Mouse (Mus musculus) stomach, embryonic 16.5 days (tissue): ENCODE measurements around the gene Gtf2e1. TPM values are rescaled to one million over a fixed set of nuclear protein-coding genes. Genes with fewer than 3 reads are reported as not detected.

Experiments used
- ATAC-seq: fragments of 200-750 bp; cut with Nextera tagmentation; 2 replicates; pipeline ENCODE4 v1.8.0; 2017; ENCODE audit warnings: moderate number of reproducible peaks, moderate TSS enrichment; ENCODE audit not compliant: insufficient read depth, low FRiP score
- H3K27ac ChIP-seq: fragments of 300-500 bp; sonication (generic); 2 replicates; pipeline ENCODE4 v1.5.1; 2014; ENCODE audit warnings: low read length
- H3K27me3 ChIP-seq: fragments of 300-500 bp; sonication (generic); 2 replicates; pipeline ENCODE4 v1.6.1; 2014; ENCODE audit warnings: low read length, control low read depth, mixed read lengths; ENCODE audit not compliant: control insufficient read depth, insufficient read depth
- H3K36me3 ChIP-seq: fragments of 300-500 bp; sonication (generic); 2 replicates; pipeline ENCODE4 v1.6.1; 2014; ENCODE audit warnings: low read length; ENCODE audit not compliant: control insufficient read depth, insufficient read depth
- H3K4me1 ChIP-seq: fragments of 300-500 bp; sonication (generic); 2 replicates; pipeline ENCODE4 v1.6.1; 2014; ENCODE audit warnings: low read length, control low read depth, mixed read lengths; ENCODE audit not compliant: control insufficient read depth, insufficient read depth
- H3K4me2 ChIP-seq: fragments of 300-500 bp; sonication (generic); 2 replicates; pipeline ENCODE4 v1.6.1; 2014; ENCODE audit warnings: low read depth, low read length, mixed read lengths
- H3K4me3 ChIP-seq: fragments of 300-500 bp; sonication (generic); replicated peaks from 2 replicates; pipeline ENCODE4 v1.5.1; 2014; ENCODE audit warnings: mild to moderate bottlenecking, low read length
- H3K9ac ChIP-seq: fragments of 300-500 bp; sonication (generic); 2 replicates; pipeline ENCODE4 v1.6.1; 2014; ENCODE audit warnings: low read length
- H3K9me3 ChIP-seq: fragments of 300-500 bp; sonication (generic); replicated peaks from 2 replicates; pipeline ENCODE4 v1.6.1; 2016; ENCODE audit warnings: low read length, control low read depth; ENCODE audit not compliant: control insufficient read depth
- WGBS: fragments of 180-500 bp; shearing (Covaris S2); extraction: QIAGEN DNeasy Blood & Tissue Kit; methylation state at CpG from one replicate; pipeline ENCODE4 v1.1.7; 2014; 5-methylcytosine and 5-hydroxymethylcytosine counted together
- polyA plus RNA-seq: library from polyadenylated mRNA; unstranded; fragments of >200 nt; fragmentation: Nextera tagmentation; extraction: Ambion mirVana; gene quantifications from 2 replicates; pipeline ENCODE4 v1.2.1, GENCODE M21; 2015

Gene Gtf2e1
- polyA plus RNA-seq, 1 experiment from 2014 or later, result 21.3 TPM

DNA sequence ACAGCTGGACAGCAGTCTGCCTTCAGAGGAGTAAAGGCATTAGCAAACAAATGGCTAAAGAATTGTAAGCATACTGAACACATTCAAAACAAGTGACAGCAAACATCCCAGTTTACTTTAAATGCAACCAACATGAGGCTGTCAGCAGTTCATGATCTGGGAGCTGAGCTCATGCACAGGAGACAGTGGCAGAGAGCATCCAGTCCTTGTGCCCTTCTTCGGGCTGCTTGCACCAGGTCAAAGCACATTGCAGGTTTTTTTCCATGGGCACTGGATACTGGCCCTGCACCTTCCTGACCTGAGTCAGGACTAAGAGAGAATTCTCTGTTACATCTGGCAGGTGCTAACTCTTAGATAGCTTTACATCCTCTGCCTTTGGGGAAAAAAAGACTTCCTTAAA is 40.0 kb upstream of the Gtf2e1 start:
- H3K4me3 ChIP-seq, result no peak overlapping the region
- 85% methylated on average over 1 of the region's 1 CpGs for WGBS
- no peak for ATAC-seq
- H3K9ac ChIP-seq, result no peak overlapping the region
- H3K27ac ChIP-seq, result no peak overlapping the region
- H3K27me3 ChIP-seq, result no peaks in the 10 kb centered on the region
- H3K4me1 ChIP-seq, result no peaks in the 10 kb centered on the region
- no peaks in the 10 kb centered on the region for H3K9me3 ChIP-seq
- no peak overlapping the region for H3K4me2 ChIP-seq
- H3K36me3 ChIP-seq, result no peaks in the 10 kb centered on the region

DNA sequence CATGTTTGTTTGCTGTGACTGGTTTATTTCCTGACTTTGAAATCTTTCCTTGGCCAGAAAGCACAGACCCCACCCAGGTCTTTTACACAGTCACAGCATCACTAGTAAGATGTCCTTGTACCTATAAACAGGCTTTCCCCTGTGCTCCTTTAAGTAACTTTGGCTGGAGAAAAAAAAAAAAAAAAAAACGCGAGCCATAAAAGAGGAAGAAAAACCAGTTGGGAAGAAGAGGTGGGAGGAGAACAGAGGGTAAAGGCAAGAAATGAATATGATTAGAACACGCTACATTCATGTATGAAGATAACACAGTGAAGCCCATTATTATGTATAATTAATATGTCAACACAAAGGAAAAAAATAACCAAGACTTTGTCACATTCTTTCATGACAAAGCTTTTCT is 35.7 kb upstream of the Gtf2e1 start:
- no peak overlapping the region for H3K27ac ChIP-seq
- H3K4me3 ChIP-seq, result no peak overlapping the region
- 60% methylated on average over 3 of the region's 3 CpGs for WGBS
- no peak overlapping the region for H3K4me2 ChIP-seq
- no peaks in the 10 kb centered on the region for H3K4me1 ChIP-seq
- no peak for ATAC-seq
- no peaks in the 10 kb centered on the region; the same call in 1 of the 2 replicates for H3K36me3 ChIP-seq
- H3K9ac ChIP-seq, result no peak overlapping the region
- H3K9me3 ChIP-seq, result peaks cover 6% of the 10 kb centered on the region; the same call in 1 of the 2 replicates
- H3K27me3 ChIP-seq, result no peaks in the 10 kb centered on the region

DNA sequence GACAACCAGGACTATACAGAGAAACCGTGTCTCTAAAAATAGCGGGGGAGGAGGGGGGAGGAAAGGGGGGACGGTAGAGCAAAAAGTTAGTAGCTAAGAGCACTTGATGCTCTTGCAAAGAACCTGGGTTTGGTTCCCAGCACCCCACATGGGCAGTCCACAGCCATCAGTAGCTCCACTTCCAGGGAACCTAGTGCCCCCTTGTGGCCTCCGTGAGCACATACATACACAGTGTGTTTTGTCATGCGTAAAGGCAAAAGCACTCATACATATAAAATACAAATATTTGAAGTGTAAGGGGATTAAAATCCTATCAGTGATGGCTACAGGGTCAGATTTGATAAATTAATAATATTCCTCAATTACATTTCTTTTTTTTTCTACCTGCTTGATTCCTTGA is 33.5 kb upstream of the Gtf2e1 start:
- Histone ChIP-seq H3K4me1 (no peaks in the 10 kb centered on the region), H3K36me3 (peaks cover 4% of the 10 kb centered on the region; the same call in 1 of the 2 replicates), H3K27me3 (no peaks in the 10 kb centered on the region), H3K27ac (no peak overlapping the region), H3K9ac (no peak overlapping the region), H3K9me3 (peaks cover 6% of the 10 kb centered on the region; the same call in 1 of the 2 replicates), H3K4me2 (no peak overlapping the region), H3K4me3 (no peak overlapping the region)
- 91% methylated on average over 5 of the region's 5 CpGs for WGBS
- ATAC-seq, result no peak

DNA sequence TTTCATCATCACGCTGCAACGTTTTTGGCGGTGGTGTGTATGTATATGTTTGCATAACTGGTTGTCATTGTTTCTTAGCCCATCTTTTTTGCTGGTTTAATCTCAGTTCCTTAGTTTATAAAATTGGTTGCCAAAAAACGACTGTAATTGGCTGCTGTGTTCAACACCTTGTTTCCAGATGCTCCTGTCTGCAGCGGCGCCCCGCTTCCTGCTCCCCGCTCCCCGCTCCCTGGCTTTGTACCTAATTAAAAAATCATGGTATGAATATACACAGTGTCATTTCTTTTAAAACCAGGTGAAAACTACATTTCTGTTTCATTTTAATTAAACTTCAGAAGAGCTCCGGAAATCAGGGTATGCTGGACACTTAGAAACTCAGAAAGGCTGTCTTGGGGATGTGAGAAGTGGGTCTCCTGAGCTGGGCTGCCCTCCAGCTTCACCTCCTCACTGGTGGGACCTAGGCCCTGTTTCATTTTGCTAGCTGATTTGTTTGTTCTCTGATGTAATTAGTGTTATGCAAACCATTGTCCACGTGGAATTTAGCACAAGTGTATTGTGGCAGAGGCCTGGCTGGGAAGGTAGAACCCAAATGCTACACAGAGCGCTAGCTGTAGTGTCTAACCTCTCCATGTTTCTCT is 32.6 kb upstream of the Gtf2e1 start:
- H3K4me2 ChIP-seq, result no peak overlapping the region
- ATAC-seq, result no peak
- H3K36me3 ChIP-seq, result peaks cover 4% of the 10 kb centered on the region; the same call in 1 of the 2 replicates
- no peaks in the 10 kb centered on the region for H3K4me1 ChIP-seq
- H3K9me3 ChIP-seq, result peaks cover 6% of the 10 kb centered on the region; the same call in 1 of the 2 replicates
- no peaks in the 10 kb centered on the region for H3K27me3 ChIP-seq
- H3K27ac ChIP-seq, result no peak overlapping the region
- H3K4me3 ChIP-seq, result no peak overlapping the region
- 87% methylated on average over 12 of the region's 12 CpGs for WGBS
- H3K9ac ChIP-seq, result no peak overlapping the region

DNA sequence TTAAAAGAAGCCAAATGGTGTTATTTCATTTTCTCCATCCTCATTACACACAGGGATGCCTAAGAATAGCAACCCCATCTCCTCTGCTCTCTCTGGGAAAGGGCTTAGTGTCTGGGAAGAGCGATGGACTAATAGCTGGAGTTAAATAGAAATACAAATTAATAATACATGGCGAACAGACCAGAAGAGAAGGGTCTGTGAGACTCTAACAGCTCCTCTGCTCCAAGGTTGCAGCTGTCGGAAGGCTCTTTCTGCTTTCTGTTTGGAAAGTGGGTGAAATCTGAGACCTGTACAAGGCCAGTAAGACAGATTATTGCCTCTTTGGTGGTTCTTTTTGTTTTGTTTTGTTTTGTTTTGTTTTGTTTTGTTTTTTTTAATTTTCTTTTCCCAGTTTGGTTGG is 32.0 kb upstream of the Gtf2e1 start:
- H3K4me1 ChIP-seq, result no peaks in the 10 kb centered on the region
- WGBS, result 71% methylated on average over 3 of the region's 3 CpGs
- 0 out of 2 replicates have a peak, but pooled peaks have one; percentile 17 for ATAC-seq

DNA sequence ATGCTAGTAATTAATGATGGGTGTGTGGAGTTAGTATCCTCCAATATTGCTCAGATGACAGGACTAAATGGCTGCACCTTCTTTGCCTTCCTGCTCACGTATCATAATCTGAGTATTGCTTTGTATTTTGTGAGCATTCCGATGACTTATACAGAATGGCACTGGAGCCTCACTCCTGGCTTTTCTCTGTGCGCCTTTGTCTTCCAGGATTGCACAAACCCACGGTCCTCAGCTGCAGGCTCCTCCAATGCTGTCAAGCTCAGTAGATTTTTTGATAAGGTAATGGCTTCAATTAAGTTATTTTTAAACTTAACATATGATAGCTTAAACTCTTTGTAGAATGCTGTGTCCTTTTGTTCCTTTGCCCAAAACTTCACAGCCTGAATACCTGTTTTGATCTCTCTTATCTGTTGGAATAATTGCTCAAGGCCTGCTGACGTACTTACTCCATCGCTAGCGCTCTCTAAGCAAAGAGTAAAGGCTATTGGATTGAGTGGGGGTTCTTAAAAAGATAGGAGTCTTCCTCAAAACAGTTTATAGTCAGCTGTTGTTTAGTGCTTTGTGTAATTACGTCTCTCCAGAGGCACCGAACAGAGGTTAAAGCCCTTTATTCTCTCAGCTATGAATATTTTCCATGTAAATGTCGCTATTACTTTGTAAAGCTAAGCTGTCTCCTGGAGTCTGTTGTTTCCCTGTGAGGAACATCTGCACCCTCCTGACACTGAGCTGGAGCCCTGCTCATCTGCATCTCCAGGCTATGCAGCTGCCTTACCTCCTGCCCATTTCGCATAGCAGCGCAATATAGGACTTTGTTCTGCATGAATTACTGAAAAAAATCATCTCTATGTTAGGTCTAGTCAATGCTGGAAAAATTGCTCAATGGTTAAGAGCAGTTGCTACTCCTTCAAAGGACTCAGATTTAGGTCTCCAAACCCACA is 27.8 kb upstream of the Gtf2e1 start:
- Histone ChIP-seq H3K9ac (no peak overlapping the region), H3K9me3 (no peaks in the 10 kb centered on the region), H3K27ac (no peak overlapping the region), H3K4me2 (no peak overlapping the region), H3K4me3 (no peak overlapping the region), H3K27me3 (no peaks in the 10 kb centered on the region), H3K4me1 (no peaks in the 10 kb centered on the region), H3K36me3 (peaks cover 4% of the 10 kb centered on the region; the same call in 1 of the 2 replicates)
- no peak for ATAC-seq
- WGBS, result 78% methylated on average over 12 of the region's 12 CpGs

More for the DNA sequence above, 32.0 kb upstream of the Gtf2e1 start:
- H3K4me3 ChIP-seq, result no peak overlapping the region
- H3K27me3 ChIP-seq, result no peaks in the 10 kb centered on the region
- H3K27ac ChIP-seq, result peak overlapping the region; percentile 27; the same call in 1 of the 2 replicates
- peaks cover 4% of the 10 kb centered on the region; the same call in 1 of the 2 replicates for H3K36me3 ChIP-seq
- H3K4me2 ChIP-seq, result no peak overlapping the region
- peaks cover 6% of the 10 kb centered on the region; the same call in 1 of the 2 replicates for H3K9me3 ChIP-seq
- no peak overlapping the region for H3K9ac ChIP-seq

DNA sequence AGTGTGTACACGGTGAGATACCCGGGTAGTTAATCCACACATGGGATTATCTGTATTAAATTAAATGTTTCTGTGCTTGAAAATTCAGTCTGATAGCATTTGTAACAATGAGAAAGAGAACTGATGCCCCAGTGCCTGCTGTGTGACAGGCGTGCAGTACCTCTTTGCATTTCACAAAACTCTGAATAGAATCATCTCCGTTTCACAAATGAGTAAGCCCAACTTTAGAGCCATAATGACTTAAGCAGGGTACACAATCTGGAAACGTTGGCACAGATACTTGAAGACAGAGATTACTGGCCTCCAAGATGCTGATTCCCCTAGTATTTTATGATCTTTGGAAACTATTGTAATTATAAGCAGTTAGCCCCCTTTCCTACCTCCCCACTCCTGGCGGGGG is 26.5 kb upstream of the Gtf2e1 start:
- Histone ChIP-seq H3K9me3 (no peaks in the 10 kb centered on the region), H3K4me1 (no peaks in the 10 kb centered on the region), H3K4me3 (no peak overlapping the region), H3K36me3 (0 out of 2 replicates have a peak, but pooled peaks cover 4% of the 10 kb centered on the region), H3K27ac (no peak overlapping the region), H3K27me3 (no peaks in the 10 kb centered on the region), H3K4me2 (no peak overlapping the region), H3K9ac (no peak overlapping the region)
- WGBS, result 73% methylated on average over 6 of the region's 6 CpGs
- no peak for ATAC-seq

DNA sequence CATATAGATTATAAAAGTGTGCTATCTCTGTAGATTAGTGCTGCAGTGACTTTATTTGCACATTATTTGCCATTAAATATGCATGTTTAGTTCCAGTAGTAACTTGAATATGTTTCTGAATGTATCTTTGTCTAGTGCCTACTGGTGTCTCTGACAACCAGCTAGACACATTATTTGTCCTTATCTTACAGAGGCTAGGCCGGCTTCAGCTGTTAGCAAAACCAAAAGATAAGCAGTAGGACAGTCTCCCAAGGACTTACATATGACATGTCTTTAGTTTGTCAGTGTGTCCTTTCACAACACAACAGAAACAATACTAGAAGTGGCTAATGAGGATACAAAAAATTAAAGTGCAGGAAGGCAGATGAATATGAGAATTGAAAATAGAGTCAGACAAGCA is 25.5 kb upstream of the Gtf2e1 start:
- no peak for ATAC-seq
- no peak overlapping the region for H3K9ac ChIP-seq
- 0 out of 2 replicates have a peak, but pooled peaks cover 4% of the 10 kb centered on the region for H3K36me3 ChIP-seq
- no peaks in the 10 kb centered on the region for H3K27me3 ChIP-seq
- no peaks in the 10 kb centered on the region for H3K9me3 ChIP-seq
- 57% methylated on average over 1 of the region's 1 CpGs for WGBS
- no peak overlapping the region for H3K27ac ChIP-seq
- H3K4me3 ChIP-seq, result no peak overlapping the region
- no peak overlapping the region for H3K4me2 ChIP-seq
- no peaks in the 10 kb centered on the region for H3K4me1 ChIP-seq

DNA sequence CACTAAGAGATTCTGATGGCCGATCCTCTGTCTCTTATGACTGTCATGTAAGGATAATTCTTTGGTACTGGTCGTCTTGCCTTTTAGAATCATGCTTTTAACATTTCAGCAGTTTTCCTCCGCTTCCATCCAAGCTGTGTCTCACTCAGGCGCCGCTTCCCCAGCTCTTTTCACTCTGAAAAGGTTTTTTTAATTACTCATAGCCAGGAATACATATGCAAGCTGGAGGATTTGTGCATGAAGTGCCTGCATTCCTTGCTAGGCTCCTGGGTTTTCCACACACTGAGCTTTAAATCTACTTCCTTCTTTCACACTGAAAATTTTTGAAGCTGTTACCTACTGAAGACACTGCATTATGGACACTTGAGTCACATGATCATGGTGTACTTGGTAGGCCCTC is 23.4 kb upstream of the Gtf2e1 start:
- H3K36me3 ChIP-seq, result no peaks in the 10 kb centered on the region
- no peaks in the 10 kb centered on the region for H3K9me3 ChIP-seq
- ATAC-seq, result no peak
- H3K4me2 ChIP-seq, result no peak overlapping the region
- no peak overlapping the region for H3K27ac ChIP-seq
- no peaks in the 10 kb centered on the region for H3K27me3 ChIP-seq
- no peaks in the 10 kb centered on the region for H3K4me1 ChIP-seq
- no peak overlapping the region for H3K4me3 ChIP-seq
- H3K9ac ChIP-seq, result no peak overlapping the region
- 86% methylated on average over 5 of the region's 5 CpGs for WGBS
